Mouse (Mus musculus): ENCODE measurements at regions not wholly inside any gene's neighbourhood (a gene's known extent, or its start where the extent isn't known, plus 50 kb on each side); places are given as distances from the start of the nearest gene placed in this dataset.

DNA sequence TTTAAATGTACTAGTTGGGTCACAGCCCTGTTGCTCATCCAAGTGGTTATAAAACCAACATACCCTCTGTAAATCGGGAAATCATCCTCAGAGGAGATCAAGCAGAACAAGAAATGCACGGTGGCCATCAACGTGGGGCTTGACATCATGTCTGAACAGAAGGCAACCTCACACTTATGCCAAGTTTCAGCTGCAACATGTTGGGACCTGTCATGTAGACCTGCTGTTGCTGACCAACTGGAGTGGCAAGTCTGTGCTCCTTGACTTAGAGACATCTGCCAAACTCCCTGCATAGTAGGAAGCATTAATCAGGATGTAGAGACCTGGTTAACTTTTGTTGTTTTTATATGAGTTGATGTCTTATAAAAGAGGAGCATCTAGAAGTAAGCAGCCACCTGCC lies 244.0 kb upstream of the Fam98a start:
- Histone ChIP-seq H3K4me1 (ENCODE audit: control insufficient read depth, insufficient read depth, low read depth, low read length) (no peaks in the 10 kb centered on the region), H3K4me2 (ENCODE audit: low read length) (no peak overlapping the region), H3K27ac (ENCODE audit: low read depth, low read length) (no peak overlapping the region), H3K9ac (ENCODE audit: low read depth, low read length) (no peak overlapping the region), H3K27me3 (replicated peaks; ENCODE audit: control insufficient read depth, insufficient read depth, low read length) (no peaks in the 10 kb centered on the region), H3K4me3 (ENCODE audit: low read length) (no peak overlapping the region), H3K9me3 (ENCODE audit: control insufficient read depth, low read length) (no peaks in the 10 kb centered on the region), H3K36me3 (ENCODE audit: control insufficient read depth, insufficient read depth, low read length) (no peaks in the 10 kb centered on the region)
- 79% methylated on average over 3 of the region's 3 CpGs for WGBS
- peak; percentile 56; the same call in 1 of the 2 replicates for ATAC-seq

DNA sequence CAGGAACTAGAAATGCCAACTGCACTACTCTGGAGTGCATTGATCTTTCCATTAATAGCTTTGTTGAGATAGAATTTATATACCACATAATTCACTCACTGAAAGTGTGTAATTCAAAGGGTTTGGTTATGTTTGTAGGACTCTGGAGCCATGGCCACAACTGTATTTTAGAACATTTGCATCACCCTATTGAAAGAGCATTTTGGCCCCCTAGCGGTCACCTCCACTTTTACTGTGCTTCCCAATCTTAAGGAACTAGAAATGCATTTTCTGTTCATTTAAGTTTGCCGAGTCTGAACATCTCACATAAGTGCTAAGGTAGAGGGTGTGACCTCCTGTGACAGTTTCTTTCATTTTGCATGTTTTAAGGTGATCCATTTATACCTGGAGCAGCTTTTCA lies 228.0 kb upstream of the Fam98a start:
- Histone ChIP-seq H3K27ac (ENCODE audit: low read depth, low read length) (no peak overlapping the region), H3K9ac (ENCODE audit: low read depth, low read length) (no peak overlapping the region), H3K27me3 (replicated peaks; ENCODE audit: control insufficient read depth, insufficient read depth, low read length) (no peaks in the 10 kb centered on the region), H3K9me3 (ENCODE audit: control insufficient read depth, low read length) (no peaks in the 10 kb centered on the region), H3K4me1 (ENCODE audit: control insufficient read depth, insufficient read depth, low read depth, low read length) (no peaks in the 10 kb centered on the region), H3K36me3 (ENCODE audit: control insufficient read depth, insufficient read depth, low read length) (no peaks in the 10 kb centered on the region), H3K4me2 (ENCODE audit: low read length) (no peak overlapping the region), H3K4me3 (ENCODE audit: low read length) (no peak overlapping the region)
- WGBS = 47% methylated on average over 2 of the region's 2 CpGs
- ATAC-seq = no peak

DNA sequence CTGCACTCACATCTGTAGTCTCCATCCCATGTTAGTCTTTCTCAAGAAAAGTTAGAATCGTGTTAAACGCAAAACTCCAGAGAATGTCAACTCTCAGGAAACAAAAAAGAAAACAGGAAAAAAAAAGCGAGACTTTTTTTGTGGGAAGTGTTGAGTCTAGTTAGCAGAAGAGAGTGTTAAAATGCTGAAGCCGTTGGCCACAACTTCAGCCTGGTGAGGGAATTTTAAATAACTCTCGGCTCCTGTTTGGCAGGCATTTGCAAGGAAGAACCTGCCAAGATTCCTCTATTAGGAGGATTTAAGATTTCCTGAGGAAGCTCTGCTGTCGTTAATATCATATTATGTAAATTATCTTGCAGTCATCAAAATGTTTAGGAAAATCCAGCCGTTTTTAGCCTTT lies 224.9 kb upstream of the Fam98a start:
- H3K4me2 ChIP-seq (ENCODE audit: low read length) = no peak overlapping the region
- H3K27me3 ChIP-seq (replicated peaks; ENCODE audit: control insufficient read depth, insufficient read depth, low read length) = no peaks in the 10 kb centered on the region
- no peak for ATAC-seq
- WGBS = 72% methylated on average over 7 of the region's 7 CpGs
- H3K36me3 ChIP-seq (ENCODE audit: control insufficient read depth, insufficient read depth, low read length) = no peaks in the 10 kb centered on the region
- no peak overlapping the region for H3K4me3 ChIP-seq (ENCODE audit: low read length)
- no peaks in the 10 kb centered on the region for H3K4me1 ChIP-seq (ENCODE audit: control insufficient read depth, insufficient read depth, low read depth, low read length)
- H3K9ac ChIP-seq (ENCODE audit: low read depth, low read length) = no peak overlapping the region
- no peak overlapping the region for H3K27ac ChIP-seq (ENCODE audit: low read depth, low read length)
- no peaks in the 10 kb centered on the region for H3K9me3 ChIP-seq (ENCODE audit: control insufficient read depth, low read length)

DNA sequence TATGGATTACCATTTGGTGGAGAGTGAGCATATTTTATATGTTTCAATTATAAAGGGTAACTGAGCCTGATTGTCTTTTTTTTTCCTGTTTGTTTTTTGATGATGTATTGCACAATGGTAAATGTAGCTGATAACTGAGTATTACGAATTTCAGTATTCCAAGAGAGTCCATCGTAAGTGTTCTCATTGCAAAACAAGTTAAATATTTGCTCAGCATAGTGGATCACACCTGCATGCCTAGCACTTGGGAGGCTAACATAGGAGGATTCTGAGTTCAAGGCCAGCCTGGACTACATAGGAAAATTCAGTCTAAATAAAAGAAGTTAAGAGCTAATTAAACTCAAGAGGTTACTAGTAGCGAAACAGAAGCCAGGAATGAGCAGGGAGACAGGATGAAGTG lies 223.8 kb upstream of the Fam98a start:
- H3K4me3 ChIP-seq (ENCODE audit: low read length) = no peak overlapping the region
- H3K9me3 ChIP-seq (ENCODE audit: control insufficient read depth, low read length) = no peaks in the 10 kb centered on the region
- H3K9ac ChIP-seq (ENCODE audit: low read depth, low read length) = no peak overlapping the region
- H3K27ac ChIP-seq (ENCODE audit: low read depth, low read length) = no peak overlapping the region
- H3K4me1 ChIP-seq (ENCODE audit: control insufficient read depth, insufficient read depth, low read depth, low read length) = no peaks in the 10 kb centered on the region
- 85% methylated on average over 3 of the region's 3 CpGs for WGBS
- ATAC-seq = no peak
- no peaks in the 10 kb centered on the region for H3K36me3 ChIP-seq (ENCODE audit: control insufficient read depth, insufficient read depth, low read length)
- H3K4me2 ChIP-seq (ENCODE audit: low read length) = no peak overlapping the region
- H3K27me3 ChIP-seq (replicated peaks; ENCODE audit: control insufficient read depth, insufficient read depth, low read length) = no peaks in the 10 kb centered on the region

DNA sequence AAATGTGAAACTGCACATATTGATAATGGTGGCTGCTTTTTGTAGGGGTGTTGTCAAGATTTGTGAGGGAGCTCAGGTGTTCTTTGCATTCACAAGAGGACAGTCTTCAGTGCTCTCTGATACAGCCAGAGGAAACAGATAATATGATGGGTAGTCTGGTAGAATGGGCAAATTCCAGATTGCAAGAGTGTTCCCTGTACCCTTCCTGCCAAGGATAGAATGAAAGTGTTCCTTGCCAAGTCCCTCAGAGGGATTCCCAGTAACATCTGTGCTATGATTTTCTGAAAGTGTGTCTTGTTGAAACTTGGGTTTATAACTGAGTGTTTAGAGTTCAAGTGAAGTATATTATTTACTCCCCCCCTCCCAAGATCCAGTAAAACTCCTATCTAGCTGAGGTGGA lies 221.1 kb upstream of the Fam98a start:
- H3K9me3 ChIP-seq (ENCODE audit: control insufficient read depth, low read length) = no peaks in the 10 kb centered on the region
- no peak for ATAC-seq
- no peaks in the 10 kb centered on the region for H3K27me3 ChIP-seq (replicated peaks; ENCODE audit: control insufficient read depth, insufficient read depth, low read length)
- no peak overlapping the region for H3K9ac ChIP-seq (ENCODE audit: low read depth, low read length)
- H3K4me3 ChIP-seq (ENCODE audit: low read length) = no peak overlapping the region
- H3K4me2 ChIP-seq (ENCODE audit: low read length) = no peak overlapping the region
- H3K4me1 ChIP-seq (ENCODE audit: control insufficient read depth, insufficient read depth, low read depth, low read length) = no peaks in the 10 kb centered on the region
- H3K36me3 ChIP-seq (ENCODE audit: control insufficient read depth, insufficient read depth, low read length) = no peaks in the 10 kb centered on the region
- no peak overlapping the region for H3K27ac ChIP-seq (ENCODE audit: low read depth, low read length)

DNA sequence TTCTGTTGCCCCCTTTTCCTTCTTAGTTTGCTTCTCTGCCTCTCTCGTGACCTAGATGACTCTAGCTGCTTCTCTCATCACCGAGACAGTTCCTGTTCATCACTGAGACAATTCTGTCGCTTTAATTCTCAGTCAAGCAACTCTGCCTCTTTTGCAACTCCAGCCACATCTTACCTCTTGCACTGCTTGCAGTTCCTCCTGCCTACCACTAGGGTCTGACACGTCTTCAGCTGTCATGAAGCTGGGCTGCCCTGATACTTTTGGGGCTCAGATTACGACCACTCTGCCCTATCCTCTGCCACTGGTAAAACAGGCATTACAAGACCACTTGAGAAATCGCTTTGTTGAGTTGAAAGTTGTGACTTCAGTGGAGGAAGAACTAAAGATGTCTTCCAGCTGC lies 216.9 kb upstream of the Fam98a start:
- Histone ChIP-seq H3K4me2 (ENCODE audit: low read length) (no peak overlapping the region), H3K36me3 (ENCODE audit: control insufficient read depth, insufficient read depth, low read length) (no peaks in the 10 kb centered on the region), H3K4me3 (ENCODE audit: low read length) (no peak overlapping the region), H3K4me1 (ENCODE audit: control insufficient read depth, insufficient read depth, low read depth, low read length) (no peaks in the 10 kb centered on the region), H3K9ac (ENCODE audit: low read depth, low read length) (no peak overlapping the region), H3K9me3 (ENCODE audit: control insufficient read depth, low read length) (no peaks in the 10 kb centered on the region), H3K27ac (ENCODE audit: low read depth, low read length) (no peak overlapping the region), H3K27me3 (replicated peaks; ENCODE audit: control insufficient read depth, insufficient read depth, low read length) (no peaks in the 10 kb centered on the region)
- ATAC-seq = no peak
- WGBS = 88% methylated on average over 6 of the region's 6 CpGs

DNA sequence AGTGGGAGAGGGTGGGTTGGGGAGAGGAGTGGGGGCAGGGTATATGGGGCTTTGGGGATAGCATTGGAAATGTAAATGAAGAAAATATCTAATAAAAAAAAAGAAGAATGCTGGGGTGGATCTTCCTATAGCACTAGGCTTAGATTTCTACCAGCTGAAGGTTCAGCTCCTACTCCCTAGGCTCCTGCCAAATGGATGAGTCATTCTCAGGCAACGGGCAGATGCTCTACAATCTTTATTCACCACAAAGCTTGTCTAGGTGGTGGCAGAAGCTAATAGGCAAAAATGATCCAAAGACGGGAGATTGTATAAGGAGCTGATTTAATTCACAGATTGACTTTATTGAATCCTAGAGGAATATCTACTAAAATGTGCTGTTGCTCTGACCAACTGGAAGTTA lies 211.6 kb upstream of the Fam98a start:
- H3K27me3 ChIP-seq (replicated peaks; ENCODE audit: control insufficient read depth, insufficient read depth, low read length) = no peaks in the 10 kb centered on the region
- no peaks in the 10 kb centered on the region for H3K9me3 ChIP-seq (ENCODE audit: control insufficient read depth, low read length)
- no peak overlapping the region for H3K4me2 ChIP-seq (ENCODE audit: low read length)
- 94% methylated on average over 2 of the region's 2 CpGs for WGBS
- H3K4me3 ChIP-seq (ENCODE audit: low read length) = no peak overlapping the region
- H3K36me3 ChIP-seq (ENCODE audit: control insufficient read depth, insufficient read depth, low read length) = no peaks in the 10 kb centered on the region
- no peak overlapping the region for H3K9ac ChIP-seq (ENCODE audit: low read depth, low read length)
- H3K4me1 ChIP-seq (ENCODE audit: control insufficient read depth, insufficient read depth, low read depth, low read length) = no peaks in the 10 kb centered on the region
- H3K27ac ChIP-seq (ENCODE audit: low read depth, low read length) = no peak overlapping the region
- ATAC-seq = no peak

DNA sequence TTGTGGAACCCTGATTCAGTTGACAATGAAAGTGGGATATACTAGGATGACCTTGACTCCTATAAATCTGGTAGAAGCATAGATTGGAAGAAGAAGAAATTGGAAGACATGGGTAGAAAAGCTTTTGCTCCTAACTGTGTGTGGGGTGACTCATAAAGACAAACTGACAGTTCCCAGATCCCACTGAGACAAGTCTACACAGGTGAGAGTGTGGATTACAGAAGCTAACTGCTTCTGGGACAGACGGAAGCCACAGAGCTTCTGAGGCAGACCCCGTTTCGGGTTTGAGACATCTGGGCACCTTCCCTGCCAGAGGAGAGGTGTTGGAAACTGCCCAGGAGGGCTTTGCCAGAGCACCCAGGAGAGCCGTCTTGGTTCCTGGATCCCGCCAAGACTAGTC lies 204.7 kb upstream of the Fam98a start:
- Histone ChIP-seq H3K27ac (ENCODE audit: low read depth, low read length) (no peak overlapping the region), H3K9me3 (ENCODE audit: control insufficient read depth, low read length) (no peaks in the 10 kb centered on the region), H3K27me3 (replicated peaks; ENCODE audit: control insufficient read depth, insufficient read depth, low read length) (no peaks in the 10 kb centered on the region), H3K36me3 (ENCODE audit: control insufficient read depth, insufficient read depth, low read length) (no peaks in the 10 kb centered on the region), H3K9ac (ENCODE audit: low read depth, low read length) (no peak overlapping the region), H3K4me1 (ENCODE audit: control insufficient read depth, insufficient read depth, low read depth, low read length) (no peaks in the 10 kb centered on the region), H3K4me2 (ENCODE audit: low read length) (no peak overlapping the region), H3K4me3 (ENCODE audit: low read length) (no peak overlapping the region)
- 94% methylated on average over 5 of the region's 5 CpGs for WGBS
- no peak for ATAC-seq

DNA sequence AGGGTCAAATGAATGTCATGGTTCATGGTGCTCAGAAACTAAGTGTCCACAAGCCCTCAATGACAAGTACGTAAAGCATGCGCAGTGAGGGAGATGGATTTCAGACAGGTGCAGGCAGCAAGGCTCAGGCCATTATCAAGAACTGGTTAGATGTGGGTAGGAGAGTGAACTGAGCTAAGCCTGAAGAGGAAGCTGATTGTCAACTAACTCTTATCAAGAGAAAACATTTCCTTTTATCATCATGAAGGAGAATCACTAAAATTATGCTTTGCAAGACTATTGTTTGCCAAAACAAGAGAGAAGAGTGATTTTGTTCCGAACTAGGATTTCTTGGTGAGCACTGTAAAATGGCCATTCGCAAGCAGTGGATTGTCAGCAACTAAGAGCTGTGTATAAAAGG lies 164.7 kb upstream of the Fam98a start:
- no peak for ATAC-seq
- Histone ChIP-seq H3K4me3 (ENCODE audit: low read length) (no peak overlapping the region), H3K4me1 (ENCODE audit: control insufficient read depth, insufficient read depth, low read depth, low read length) (no peaks in the 10 kb centered on the region), H3K27ac (ENCODE audit: low read depth, low read length) (no peak overlapping the region), H3K4me2 (ENCODE audit: low read length) (no peak overlapping the region), H3K9me3 (ENCODE audit: control insufficient read depth, low read length) (no peaks in the 10 kb centered on the region), H3K36me3 (ENCODE audit: control insufficient read depth, insufficient read depth, low read length) (no peaks in the 10 kb centered on the region), H3K27me3 (replicated peaks; ENCODE audit: control insufficient read depth, insufficient read depth, low read length) (no peaks in the 10 kb centered on the region), H3K9ac (ENCODE audit: low read depth, low read length) (no peak overlapping the region)
- 95% methylated on average over 4 of the region's 4 CpGs for WGBS

DNA sequence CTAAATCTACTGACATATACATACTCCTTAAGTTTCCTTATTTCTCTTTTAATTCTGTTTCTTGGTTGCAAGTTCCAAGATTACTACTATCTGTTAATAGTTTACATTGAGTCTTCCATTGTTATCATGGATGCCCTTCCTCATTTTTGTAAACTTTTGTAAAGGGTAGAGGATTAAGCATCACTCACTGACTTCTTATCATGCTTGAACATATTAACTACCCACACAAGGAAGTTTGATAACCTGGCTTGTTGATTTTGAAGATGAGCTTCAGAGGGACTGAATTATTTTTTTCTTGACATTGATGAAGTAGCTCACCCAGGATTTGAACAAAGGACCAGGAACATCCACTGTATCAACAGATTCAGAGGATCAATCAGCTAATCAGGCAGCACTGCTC lies 162.8 kb upstream of the Fam98a start:
- no peaks in the 10 kb centered on the region for H3K27me3 ChIP-seq (replicated peaks; ENCODE audit: control insufficient read depth, insufficient read depth, low read length)
- no peaks in the 10 kb centered on the region for H3K9me3 ChIP-seq (ENCODE audit: control insufficient read depth, low read length)
- no peaks in the 10 kb centered on the region for H3K4me1 ChIP-seq (ENCODE audit: control insufficient read depth, insufficient read depth, low read depth, low read length)
- H3K9ac ChIP-seq (ENCODE audit: low read depth, low read length) = no peak overlapping the region
- H3K4me3 ChIP-seq (ENCODE audit: low read length) = no peak overlapping the region
- no peak overlapping the region for H3K4me2 ChIP-seq (ENCODE audit: low read length)
- ATAC-seq = no peak
- H3K36me3 ChIP-seq (ENCODE audit: control insufficient read depth, insufficient read depth, low read length) = no peaks in the 10 kb centered on the region
- H3K27ac ChIP-seq (ENCODE audit: low read depth, low read length) = no peak overlapping the region
